Mouse (Mus musculus) c-Kit-positive CD71-negative TER-119-negative erythroid progenitor cells, embryonic 14.5 days (primary cell): ENCODE results near the gene Olfr740.

ENCODE experiments used
- DNase-seq: peaks from one replicate; pipeline ENCODE4 v3.0.0-alpha.2; 2013; ENCODE audit warnings: low read depth

The Olfr740 gene

DNA sequence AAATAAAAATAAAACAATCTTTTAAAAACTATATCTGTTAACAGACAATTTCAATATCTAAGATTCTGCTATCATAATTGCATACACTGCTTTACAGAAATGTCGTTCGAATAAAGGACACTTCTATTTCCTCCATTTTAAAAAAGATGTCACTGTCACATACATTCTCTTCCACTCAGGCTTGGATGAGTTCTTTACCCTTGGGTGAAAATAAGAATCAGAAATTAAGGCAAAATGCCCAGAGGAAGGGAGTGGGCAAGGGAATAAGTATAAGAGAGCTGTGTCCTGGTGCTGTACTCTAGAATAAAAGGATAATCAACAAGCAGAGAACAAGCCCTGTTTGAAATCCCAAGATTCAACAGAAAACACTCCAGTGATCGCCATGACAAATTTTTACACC lies at the start of gene Olfr740:
Gene Olfr740, plus strand, starts transcription at position 301 of the 400 bp plus-strand sequence.
- DNase-seq = no peak

DNA sequence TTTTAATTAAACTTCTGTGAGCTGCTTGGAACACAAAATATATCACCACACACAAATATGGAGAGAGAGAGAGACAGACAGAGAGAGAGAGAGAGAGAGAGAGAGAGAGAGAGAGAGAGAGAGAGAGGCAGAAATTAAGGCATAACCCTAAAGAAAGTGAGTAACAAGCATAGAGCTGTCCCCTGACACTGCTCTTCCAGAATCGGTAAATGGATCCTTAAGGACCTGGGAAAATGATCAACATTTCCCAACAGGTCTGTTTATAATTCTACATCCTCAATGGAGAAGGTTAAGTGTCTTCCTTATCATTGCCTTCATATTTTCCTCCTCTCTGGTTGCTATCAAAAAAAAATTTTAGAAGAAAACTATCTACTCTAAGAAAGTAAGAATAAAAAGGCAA lies 38.1 kb upstream of the Olfr740 start, which contains the start of gene Olfr738:
Gene Olfr738, plus strand, starts transcription at position 301 of the 400 bp plus-strand sequence.
- DNase-seq = no peak

DNA sequence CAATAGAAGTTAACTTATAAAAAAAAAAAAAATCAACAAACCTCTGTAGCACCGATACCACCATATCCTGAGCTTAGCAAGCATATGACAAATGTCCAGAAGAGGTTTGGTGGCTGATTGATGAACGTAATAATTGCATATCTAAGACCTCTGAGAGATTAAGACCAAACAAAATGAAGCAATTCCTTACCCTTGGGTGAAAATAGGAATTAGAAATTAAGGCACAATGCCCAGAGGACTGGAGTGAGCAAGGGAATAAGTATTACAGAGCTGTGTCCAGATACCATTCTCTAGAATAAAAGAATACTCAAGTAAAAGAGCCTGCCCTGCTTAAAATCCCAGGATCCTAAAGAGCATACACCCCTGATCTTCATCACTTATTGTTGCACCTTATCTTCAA lies 27.0 kb upstream of the Olfr740 start, which contains the start of gene Olfr739:
Gene Olfr739, plus strand, starts transcription at position 301 of the 400 bp plus-strand sequence.
- no peak for DNase-seq

DNA sequence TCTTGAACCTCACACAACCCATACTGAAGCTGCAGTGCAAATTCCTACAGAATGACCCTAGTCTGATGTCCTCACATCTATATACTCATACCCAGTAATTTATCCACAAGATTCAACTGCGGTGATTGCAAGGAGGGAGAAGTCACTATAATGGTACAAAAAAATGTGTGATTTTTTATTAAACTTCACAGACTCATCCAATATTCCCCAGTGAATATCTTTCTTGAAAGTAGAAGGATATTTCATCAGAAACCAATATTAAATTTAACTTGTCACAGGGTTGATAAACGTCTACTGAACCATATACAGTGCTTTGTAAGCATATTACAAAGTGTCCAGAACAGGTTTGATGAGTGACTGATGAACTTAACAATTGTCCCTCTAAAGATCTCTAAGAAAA lies 27.1 kb downstream of the Olfr740 start, which contains the start of gene Olfr741:
Gene Olfr741, plus strand, starts transcription at position 301 of the 400 bp plus-strand sequence.
- no peak for DNase-seq

DNA sequence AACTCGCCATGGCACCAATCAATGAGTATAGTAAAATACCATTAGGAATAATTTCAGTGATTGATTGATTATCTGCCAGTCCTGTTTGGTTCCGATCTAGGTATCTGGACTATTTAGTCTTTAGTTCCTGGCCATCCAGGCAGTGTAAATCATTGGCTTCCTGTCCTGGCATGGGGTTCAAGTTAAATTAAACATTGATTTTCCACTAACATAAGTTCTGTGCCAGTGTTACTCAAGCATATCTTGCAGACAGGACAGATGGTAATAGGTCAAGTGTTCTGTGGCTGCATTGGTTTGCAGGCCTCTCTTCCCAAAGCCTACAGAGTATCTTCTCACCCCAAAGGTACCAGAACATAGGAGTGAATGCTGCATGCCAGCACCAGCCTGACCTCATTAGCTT lies 33.1 kb downstream of the Olfr740 start:
- DNase-seq = no peak

DNA sequence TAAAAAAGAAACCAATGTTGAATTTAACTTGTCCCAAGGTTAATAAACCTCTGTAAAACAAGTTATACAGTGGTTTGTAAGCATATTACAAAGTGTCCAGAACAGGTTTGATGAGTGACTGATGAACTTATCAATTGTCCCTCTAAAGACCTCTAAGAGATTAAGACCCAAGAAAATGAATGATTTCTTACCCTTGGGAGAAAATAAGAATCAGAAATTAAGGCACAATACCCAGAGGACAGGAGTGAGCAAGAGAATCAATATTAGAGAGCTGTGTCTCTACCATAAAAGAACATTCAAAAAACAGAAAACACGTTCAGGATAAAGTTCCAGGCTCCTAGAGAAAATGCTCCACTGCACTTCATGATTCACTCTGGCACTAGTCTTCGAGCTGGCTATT lies 58.0 kb downstream of the Olfr740 start, which contains the start of gene Olfr742:
Gene Olfr742, plus strand, starts transcription at position 301 of the 400 bp plus-strand sequence.
- no peak for DNase-seq
